Mouse (Mus musculus) megakaryocyte, embryonic 14.5 days (primary cell): ENCODE measurements around the gene Pxdn. TPM values are rescaled to one million over a fixed set of nuclear protein-coding genes. Genes with fewer than 3 reads are reported as not detected.

Experiments
- H3K27me3 ChIP-seq: replicated peaks from 2 replicates; pipeline ENCODE3; 2012; ENCODE audit warnings: inconsistent platforms
- H3K36me3 ChIP-seq: replicated peaks from 2 replicates; pipeline ENCODE3; 2012; ENCODE audit warnings: low read length, inconsistent platforms, mixed read lengths
- H3K4me1 ChIP-seq: 2 replicates; pipeline ENCODE4 v1.6.1; 2012; ENCODE audit warnings: inconsistent platforms
- H3K4me3 ChIP-seq: replicated peaks from 2 replicates; pipeline ENCODE3; 2012; ENCODE audit warnings: moderate library complexity, mild to moderate bottlenecking, inconsistent platforms
- H3K9me3 ChIP-seq: 2 replicates; pipeline ENCODE4 v1.6.1; 2012; ENCODE audit warnings: inconsistent platforms
- FLI1 ChIP-seq: IDR thresholded peaks from 2 replicates; pipeline ENCODE4 v1.6.1; 2012; ENCODE audit warnings: low read length, inconsistent platforms, mixed read lengths
- GATA1 ChIP-seq: IDR thresholded peaks from 3 replicates; pipeline ENCODE4 v1.6.1; 2012; ENCODE audit warnings: mixed read lengths, low read length, inconsistent platforms, borderline replicate concordance
- polyA plus RNA-seq: library from polyadenylated mRNA; stranded (reverse); fragments of >175 nt; gene quantifications from 2 replicates; pipeline ENCODE4 v1.2.3, GENCODE M21; 2012; ENCODE audit warnings: low replicate concordance; ENCODE audit not compliant: insufficient read depth

Gene Pxdn
- polyA plus RNA-seq, 1 experiment, result 0.02 TPM

DNA sequence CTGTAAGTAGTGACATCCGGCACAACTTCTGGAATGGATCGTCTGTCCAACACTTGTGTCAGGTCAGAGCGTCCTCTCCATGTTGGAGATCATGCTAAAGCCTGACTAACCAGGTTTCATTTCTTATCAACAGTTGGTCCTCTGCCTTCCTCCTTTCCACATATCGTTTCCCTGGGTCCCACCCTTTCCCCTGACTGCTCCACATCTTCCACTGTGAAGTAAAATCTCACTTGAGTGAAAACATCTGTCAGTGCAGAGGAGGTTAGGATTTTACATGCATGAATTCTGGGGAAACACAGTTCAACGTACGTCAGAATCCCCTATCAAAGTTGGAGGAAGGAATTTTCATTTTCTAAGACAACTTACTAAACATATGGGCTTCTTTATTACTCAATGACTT is 35.1 kb downstream of the Pxdn start:
- H3K27me3 ChIP-seq, result no peaks in the 10 kb centered on the region

DNA sequence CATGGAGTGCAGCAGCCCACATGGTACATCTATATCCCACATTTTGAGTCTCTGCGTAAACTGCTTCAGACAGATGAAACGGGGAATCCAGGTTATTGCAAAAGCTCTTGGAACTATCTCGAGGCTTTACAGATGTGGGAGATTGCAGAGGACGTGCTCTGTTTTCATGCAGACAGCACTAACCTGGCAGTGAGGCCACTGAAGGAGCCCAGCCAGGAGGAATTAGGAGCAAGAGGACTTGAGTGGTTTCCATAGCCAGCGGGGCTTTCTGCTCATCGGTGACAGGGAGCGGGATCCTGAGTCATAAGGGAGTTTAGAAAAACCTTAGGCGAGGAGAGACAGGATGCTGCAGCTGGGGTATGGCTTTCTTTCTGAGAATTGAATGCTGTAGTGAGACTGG is 42.7 kb downstream of the Pxdn start:
- H3K4me1 ChIP-seq, result no peaks in the 10 kb centered on the region

More for the DNA sequence above, 35.1 kb downstream of the Pxdn start:
- Histone ChIP-seq H3K4me3 (no peak overlapping the region), H3K9me3 (peaks cover 12% of the 10 kb centered on the region), H3K4me1 (no peaks in the 10 kb centered on the region), H3K36me3 (no peaks in the 10 kb centered on the region)
- no peak for TF ChIP-seq GATA1

DNA sequence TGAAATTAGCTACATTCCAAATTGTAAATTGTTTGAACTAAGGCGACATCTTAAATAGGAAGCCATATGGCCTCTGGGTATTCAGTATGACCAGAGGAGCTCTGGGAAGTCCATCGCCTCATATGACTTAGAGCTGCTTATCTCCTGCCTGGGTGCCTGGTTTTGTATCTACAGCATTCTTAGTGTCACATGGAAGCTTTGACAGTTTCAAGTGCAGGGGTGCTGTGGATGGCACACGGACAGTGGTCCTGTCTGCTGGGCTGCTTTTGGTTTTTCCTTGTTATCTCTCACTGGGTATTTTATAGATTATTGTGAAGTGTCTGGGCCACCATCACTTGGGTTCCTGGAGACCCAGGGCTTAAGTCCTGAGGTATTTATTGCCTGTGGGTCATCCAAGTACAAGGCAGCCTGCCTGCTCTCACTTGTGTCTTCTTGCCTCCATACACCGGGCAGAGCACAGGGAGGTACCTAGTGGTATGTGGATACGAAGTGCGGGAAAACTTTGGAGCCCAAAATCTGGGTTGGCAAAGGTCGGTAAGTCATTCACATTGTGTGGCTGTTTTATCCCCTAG is 44.4 kb downstream of the Pxdn start:
- TF ChIP-seq GATA1, result no peak
- no peak for TF ChIP-seq FLI1
- Histone ChIP-seq H3K36me3 (no peaks in the 10 kb centered on the region), H3K4me1 (no peaks in the 10 kb centered on the region), H3K4me3 (no peak overlapping the region), H3K9me3 (peaks cover 74% of the 10 kb centered on the region), H3K27me3 (no peaks in the 10 kb centered on the region)

More for the DNA sequence above, 42.7 kb downstream of the Pxdn start:
- Histone ChIP-seq H3K9me3 (peaks cover 68% of the 10 kb centered on the region), H3K36me3 (no peaks in the 10 kb centered on the region), H3K27me3 (no peaks in the 10 kb centered on the region), H3K4me3 (no peak overlapping the region)
- TF ChIP-seq GATA1 (no peak), FLI1 (no peak)

DNA sequence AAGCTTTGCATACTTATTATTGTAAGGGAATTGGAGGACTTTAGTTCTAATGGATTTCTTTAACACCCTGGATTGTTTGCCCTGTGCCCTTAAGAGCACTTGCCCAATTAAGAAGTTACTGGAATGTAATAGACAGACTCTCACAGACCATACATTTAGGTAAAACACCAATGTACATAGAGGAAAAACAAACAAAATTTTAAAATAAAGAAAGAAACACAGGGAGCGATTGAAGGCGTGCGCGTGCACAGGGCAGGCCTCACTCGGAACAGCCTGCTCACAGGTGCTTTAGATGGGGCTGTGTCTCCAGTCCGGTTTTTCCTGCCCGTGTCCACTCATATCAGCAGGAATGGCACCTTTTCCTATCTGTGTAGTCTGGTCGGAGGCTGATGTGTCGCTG is 45.8 kb downstream of the Pxdn start:
- TF ChIP-seq FLI1, result no peak
- TF ChIP-seq GATA1, result no peak
- Histone ChIP-seq H3K36me3 (no peaks in the 10 kb centered on the region), H3K9me3 (peaks cover 76% of the 10 kb centered on the region), H3K27me3 (no peaks in the 10 kb centered on the region), H3K4me1 (no peaks in the 10 kb centered on the region), H3K4me3 (no peak overlapping the region)

DNA sequence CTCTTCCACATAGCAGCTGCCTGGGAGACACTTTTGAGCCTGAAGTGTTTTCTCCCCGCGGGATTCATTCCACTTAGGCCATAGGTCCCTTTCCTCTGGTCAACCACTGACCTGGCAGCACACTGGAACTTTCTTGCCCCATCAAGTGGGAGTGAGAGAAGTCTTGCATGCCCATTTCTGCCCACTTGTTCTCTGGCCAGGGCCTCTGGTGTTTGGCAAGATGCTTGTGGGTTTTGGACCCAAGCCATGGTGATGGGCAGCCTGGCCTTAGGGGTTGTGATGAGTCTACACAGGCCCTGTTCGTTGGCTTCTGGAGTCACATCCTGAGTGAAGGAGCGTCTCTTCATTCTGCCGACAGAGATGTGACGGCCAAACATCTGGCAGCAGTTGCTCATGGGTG is 47.7 kb downstream of the Pxdn start:
- Histone ChIP-seq H3K9me3 (peaks cover 57% of the 10 kb centered on the region), H3K27me3 (no peaks in the 10 kb centered on the region), H3K4me1 (no peaks in the 10 kb centered on the region), H3K4me3 (no peak overlapping the region), H3K36me3 (no peaks in the 10 kb centered on the region)
- TF ChIP-seq FLI1 (no peak), GATA1 (no peak)

DNA sequence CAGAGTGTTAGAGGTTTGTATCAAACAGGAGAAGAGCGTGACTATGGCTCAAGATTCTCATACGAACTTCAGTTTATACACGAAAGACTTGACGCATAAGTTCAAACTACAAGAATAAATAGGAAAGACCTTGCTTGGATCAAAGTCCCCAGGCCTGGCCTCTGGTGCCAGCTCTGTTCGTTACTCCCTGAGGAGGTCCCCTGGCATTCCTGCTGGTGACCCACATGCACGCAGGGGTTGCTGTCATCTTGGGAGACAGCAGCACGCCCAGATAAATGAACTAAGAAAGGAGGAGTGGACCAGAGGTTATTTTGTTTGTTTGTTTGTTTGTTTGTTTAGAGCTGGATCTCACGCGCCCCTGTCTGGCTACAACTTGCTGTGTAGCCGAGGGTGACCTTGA is 48.8 kb downstream of the Pxdn start:
- H3K4me1 ChIP-seq, result no peaks in the 10 kb centered on the region

DNA sequence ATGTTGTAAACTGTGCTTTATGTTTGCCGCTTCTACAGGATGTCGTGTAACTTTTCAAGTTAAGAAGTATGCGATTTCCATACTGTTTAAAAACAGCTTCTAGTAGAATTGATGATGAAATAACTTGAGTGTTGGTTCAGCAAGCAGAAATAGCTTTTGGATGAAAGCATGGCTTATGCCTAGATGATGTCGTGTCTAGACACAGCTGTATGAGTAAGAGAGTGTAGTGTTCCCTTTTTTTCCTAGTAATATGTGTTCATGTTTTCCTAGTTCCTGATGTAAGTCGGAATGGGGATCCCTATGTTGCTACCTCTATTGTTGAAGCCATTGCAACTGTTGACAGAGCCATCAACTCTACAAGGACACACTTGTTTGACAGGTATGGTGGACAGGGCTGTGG is 61.5 kb downstream of the Pxdn start:
- Histone ChIP-seq H3K4me1 (no peaks in the 10 kb centered on the region), H3K36me3 (no peaks in the 10 kb centered on the region), H3K4me3 (no peak overlapping the region), H3K9me3 (peaks cover 63% of the 10 kb centered on the region), H3K27me3 (no peaks in the 10 kb centered on the region)
- no peak for TF ChIP-seq GATA1

More for the DNA sequence above, 48.8 kb downstream of the Pxdn start:
- Histone ChIP-seq H3K36me3 (no peaks in the 10 kb centered on the region), H3K27me3 (no peaks in the 10 kb centered on the region), H3K4me3 (no peak overlapping the region), H3K9me3 (peaks cover 52% of the 10 kb centered on the region)
- no peak for TF ChIP-seq FLI1

DNA sequence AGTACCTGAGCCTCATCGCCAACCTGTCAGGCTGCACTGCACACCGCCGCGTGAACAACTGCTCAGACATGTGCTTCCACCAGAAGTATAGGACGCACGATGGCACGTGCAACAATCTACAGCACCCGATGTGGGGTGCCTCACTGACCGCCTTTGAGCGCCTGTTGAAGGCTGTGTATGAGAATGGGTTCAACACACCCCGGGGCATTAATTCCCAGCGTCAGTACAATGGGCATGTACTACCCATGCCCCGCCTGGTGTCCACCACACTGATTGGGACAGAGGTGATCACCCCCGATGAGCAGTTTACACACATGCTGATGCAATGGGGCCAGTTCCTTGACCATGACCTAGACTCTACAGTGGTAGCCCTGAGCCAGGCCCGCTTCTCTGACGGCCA is 64.5 kb downstream of the Pxdn start:
- Histone ChIP-seq H3K4me1 (no peaks in the 10 kb centered on the region), H3K4me3 (peak overlapping the region; percentile 54), H3K27me3 (no peaks in the 10 kb centered on the region), H3K9me3 (peaks cover 58% of the 10 kb centered on the region), H3K36me3 (no peaks in the 10 kb centered on the region)
- TF ChIP-seq FLI1, result no peak
- TF ChIP-seq GATA1, result no peak

DNA sequence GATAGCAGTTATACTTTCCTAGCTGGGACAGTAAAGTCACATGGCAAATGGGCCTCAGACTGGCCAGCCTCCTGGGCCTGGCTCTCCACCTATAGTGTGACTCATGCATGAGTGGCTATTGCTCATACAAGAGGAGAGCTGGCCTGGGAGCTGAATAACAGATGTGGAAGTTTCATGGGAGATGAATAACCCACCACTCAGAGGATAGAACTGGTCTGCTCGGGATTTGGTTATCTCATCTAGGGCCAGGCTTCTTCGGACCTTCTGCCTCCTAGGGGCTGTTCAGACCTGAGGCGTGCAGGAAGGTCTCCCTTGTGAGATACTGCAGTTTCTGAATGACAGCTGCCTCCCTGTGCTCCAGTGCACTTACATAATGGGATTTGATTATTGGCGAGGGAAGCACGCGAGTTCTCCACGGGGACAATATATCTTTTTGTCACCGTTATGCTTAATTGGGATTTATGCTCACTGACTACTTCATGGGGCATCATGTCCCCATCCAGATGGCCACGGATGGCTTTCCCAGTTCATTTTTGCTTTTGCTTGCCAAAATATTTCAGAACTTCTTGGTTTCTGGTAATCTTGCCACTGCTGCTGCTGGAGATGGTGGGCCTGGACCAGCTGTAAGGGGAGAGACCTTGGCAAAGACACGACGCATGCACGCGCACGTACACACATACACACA is 66.4 kb downstream of the Pxdn start:
- Histone ChIP-seq H3K27me3 (no peaks in the 10 kb centered on the region), H3K4me1 (no peaks in the 10 kb centered on the region), H3K36me3 (no peaks in the 10 kb centered on the region), H3K4me3 (no peak overlapping the region), H3K9me3 (peaks cover 57% of the 10 kb centered on the region)
- TF ChIP-seq FLI1 (no peak), GATA1 (no peak)

DNA sequence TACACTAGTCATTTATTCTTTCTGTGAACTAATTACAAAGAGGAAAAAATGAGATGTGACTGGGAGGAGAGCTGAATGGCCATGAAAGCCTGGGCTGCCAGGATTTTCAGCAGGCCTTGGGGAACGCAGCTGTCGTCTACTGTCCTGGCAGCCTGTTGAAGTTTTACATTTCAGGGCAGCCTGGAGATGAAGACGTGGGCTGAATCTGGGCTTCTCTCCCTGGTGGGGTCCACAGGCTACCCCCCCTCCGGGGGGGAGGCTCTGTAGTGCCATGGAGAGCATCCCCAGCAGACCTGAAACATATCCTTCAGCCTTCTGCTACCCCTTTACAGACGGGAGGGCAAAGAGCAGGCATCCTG is 66.9 kb downstream of the Pxdn start:
- TF ChIP-seq GATA1, result no peak
- TF ChIP-seq FLI1, result no peak
- H3K27me3 ChIP-seq, result no peaks in the 10 kb centered on the region
- H3K36me3 ChIP-seq, result no peaks in the 10 kb centered on the region
- peak overlapping the region; percentile 46 for H3K4me3 ChIP-seq
- H3K9me3 ChIP-seq, result peaks cover 57% of the 10 kb centered on the region
- no peaks in the 10 kb centered on the region for H3K4me1 ChIP-seq

DNA sequence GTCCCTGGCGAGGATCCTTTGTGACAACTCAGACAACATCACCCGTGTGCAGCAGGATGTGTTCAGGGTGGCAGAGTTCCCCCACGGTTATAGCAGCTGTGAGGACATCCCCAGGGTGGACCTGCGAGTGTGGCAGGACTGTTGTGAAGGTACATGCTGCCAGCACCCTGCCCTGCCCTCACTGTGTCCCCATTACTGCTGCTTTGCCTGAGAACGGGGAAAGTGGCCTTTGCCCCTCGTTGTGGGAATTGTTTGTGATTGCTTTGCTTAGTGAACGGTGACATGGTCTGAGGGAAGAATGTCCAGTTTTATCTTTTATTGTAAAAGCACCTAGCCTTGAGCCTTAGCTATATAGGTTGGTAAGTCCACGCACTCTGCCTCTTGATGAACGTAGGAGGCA is 69.2 kb downstream of the Pxdn start:
- Histone ChIP-seq H3K4me3 (peak overlapping the region; percentile 66), H3K9me3 (peaks cover 50% of the 10 kb centered on the region), H3K4me1 (no peaks in the 10 kb centered on the region), H3K36me3 (no peaks in the 10 kb centered on the region), H3K27me3 (no peaks in the 10 kb centered on the region)
- no peak for TF ChIP-seq FLI1
- no peak for TF ChIP-seq GATA1
